9 mouse cellular contexts compared by ENCODE assay signal in the genomic region with DNA sequence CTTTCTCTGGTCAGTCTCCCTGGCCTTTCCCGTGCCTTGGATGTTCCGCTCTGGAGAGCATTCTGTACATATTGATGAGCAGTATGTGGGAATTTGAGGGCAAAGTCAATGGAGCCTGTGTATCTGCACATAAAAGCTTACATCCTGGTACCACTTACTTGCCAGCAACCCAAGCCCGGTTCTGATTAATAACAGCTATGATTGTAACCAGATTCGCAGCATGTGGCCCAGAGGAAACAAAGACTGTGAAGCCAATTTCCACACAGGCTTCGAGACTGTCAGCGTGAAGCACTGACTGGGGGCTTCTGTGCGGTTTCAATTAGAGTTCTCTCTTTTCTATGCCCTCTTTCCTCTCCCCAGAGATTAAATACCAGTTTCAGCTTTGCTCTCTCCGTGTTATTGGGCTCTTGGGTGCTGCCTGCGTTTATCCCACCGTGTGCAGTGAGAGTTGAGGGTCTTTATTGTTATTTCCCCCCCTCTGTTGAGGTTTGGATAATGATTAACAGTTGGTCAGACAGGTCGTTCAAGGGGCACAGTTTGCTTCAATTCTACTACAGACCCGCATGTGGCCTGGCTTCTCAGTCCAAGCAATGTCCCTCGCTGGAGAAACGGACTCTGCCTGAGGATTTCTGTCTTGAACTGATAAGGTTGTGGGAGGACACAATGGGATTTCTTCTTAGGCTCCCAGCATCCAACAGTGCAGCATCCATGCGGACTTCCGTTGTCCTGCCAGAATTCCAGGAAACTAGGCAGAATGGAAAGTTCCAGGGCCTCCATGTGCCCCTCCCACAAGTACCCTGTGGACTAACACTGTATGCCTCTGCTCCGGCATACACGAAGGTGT.
DNase-seq lines count a peak whose midpoint lies in the region; ATAC-seq and TF ChIP-seq lines count a peak whose summit lies in the region.
"Had no signal": no experiment of that assay in that cellular context is flagged by ENCODE, and none has a peak within 500 bp of the region (broad histone marks: within the 10 kb centered on the region; RNA-seq: fewer than 3 reads in every experiment).

No protein-coding gene starts in this region.

- intact Hi-C loops in gastrocnemius, adult 2 months (cut with DNase I) = no loop called here

- no peak for TF ChIP-seq CTCF in gastrocnemius, adult 2 months (IDR thresholded peaks at IDR 0.05)

- no peak overlapping the region for H3K27ac ChIP-seq in forebrain, embryonic 16.5 days (ENCODE audit: low read length)
- H3K27ac ChIP-seq in midbrain, embryonic 14.5 days (replicated peaks; ENCODE audit: low read depth, low read length) = peak overlapping the region; percentile 6; the same call in 1 of the 2 replicates
- no peak overlapping the region for H3K27ac ChIP-seq in gastrocnemius, adult 2 months
- H3K27ac ChIP-seq: heart, embryonic 13.5 days had no signal

- no peaks in the 10 kb centered on the region for H3K9me3 ChIP-seq in forebrain, embryonic 16.5 days (ENCODE audit: control insufficient read depth, low read length)
- H3K9me3 ChIP-seq in midbrain, embryonic 14.5 days (ENCODE audit: control insufficient read depth, low read length) = no peaks in the 10 kb centered on the region
- H3K9me3 ChIP-seq: heart, embryonic 13.5 days had no signal

- no peak overlapping the region for H3K4me2 ChIP-seq in forebrain, embryonic 16.5 days (ENCODE audit: low read length)
- H3K4me2 ChIP-seq in midbrain, embryonic 14.5 days (ENCODE audit: low read length) = 0 out of 2 replicates have a peak overlapping the region, but pooled peaks have one; percentile 4
- H3K4me2 ChIP-seq: heart, embryonic 13.5 days had no signal

- no peaks in the 10 kb centered on the region for H3K36me3 ChIP-seq in forebrain, embryonic 16.5 days (ENCODE audit: control insufficient read depth, insufficient read depth)
- no peaks in the 10 kb centered on the region for H3K36me3 ChIP-seq in midbrain, embryonic 14.5 days (ENCODE audit: control insufficient read depth, insufficient read depth, low read length)
- H3K36me3 ChIP-seq: heart, embryonic 13.5 days had no signal

- H3K9ac ChIP-seq in forebrain, embryonic 16.5 days (replicated peaks; ENCODE audit: low read depth, low read length) = no peak overlapping the region
- no peak overlapping the region for H3K9ac ChIP-seq in midbrain, embryonic 14.5 days (replicated peaks; ENCODE audit: low read length)
- H3K9ac ChIP-seq: heart, embryonic 13.5 days had no signal

- peak; percentile 70 for DNase-seq in embryo, embryonic 10.5 days (ENCODE audit: low spot score)
- peak; percentile 46 for DNase-seq in kidney, postnatal 14 days
- peak; percentile 44 for DNase-seq in midbrain, embryonic 14.5 days
- no peak for DNase-seq in gastrocnemius, adult 2 months
- DNase-seq in thymus, postnatal 10 days (ENCODE audit: low spot score in 2 of 2) = no peak

- no peak overlapping the region for H3K4me3 ChIP-seq in forebrain, embryonic 16.5 days (replicated peaks; ENCODE audit: low read length)
- no peak overlapping the region for H3K4me3 ChIP-seq in midbrain, embryonic 14.5 days (replicated peaks; ENCODE audit: low read depth, low read length)
- no peak overlapping the region for H3K4me3 ChIP-seq in gastrocnemius, adult 2 months
- H3K4me3 ChIP-seq: heart, embryonic 13.5 days had no signal

- 44% methylated on average over 18 of the region's 18 CpGs for WGBS in forebrain, embryonic 16.5 days
- WGBS in midbrain, embryonic 14.5 days = 42% methylated on average over 18 of the region's 18 CpGs

- peaks cover 5% of the 10 kb centered on the region; the same call in 1 of the 2 replicates for H3K4me1 ChIP-seq in forebrain, embryonic 16.5 days (replicated peaks; ENCODE audit: control insufficient read depth, insufficient read depth, low read length)
- peaks cover 10% of the 10 kb centered on the region for H3K4me1 ChIP-seq in midbrain, embryonic 14.5 days (ENCODE audit: control insufficient read depth, insufficient read depth, low read length)

- no peaks in the 10 kb centered on the region for H3K27me3 ChIP-seq in forebrain, embryonic 16.5 days (replicated peaks; ENCODE audit: control insufficient read depth, insufficient read depth, low read length)
- H3K27me3 ChIP-seq in midbrain, embryonic 14.5 days (ENCODE audit: control insufficient read depth, insufficient read depth, low read length) = no peaks in the 10 kb centered on the region
- H3K27me3 ChIP-seq: heart, embryonic 13.5 days had no signal

- peak; percentile 47; the same call in 1 of the 2 replicates for ATAC-seq in forebrain, embryonic 16.5 days
- peak; percentile 46; the same call in 1 of the 2 replicates for ATAC-seq in midbrain, embryonic 14.5 days (ENCODE audit: low FRiP score, low TSS enrichment)
- no peak for ATAC-seq in granulocyte monocyte progenitor cell, adult 5-6 weeks (replicated peaks; ENCODE audit: poor library complexity, severe bottlenecking)
- ATAC-seq: lung, postnatal 0 days had no signal

Comparison
In these comparisons a context has a peak if more than half of its experiments do, and no peak if none do; other contexts are left out.
1. DNase-seq: peak in embryo, embryonic 10.5 days (single experiment), kidney, postnatal 14 days (single experiment) and midbrain, embryonic 14.5 days (single experiment); none in gastrocnemius, adult 2 months (single experiment) and thymus, postnatal 10 days (0 of 2).